Mouse (Mus musculus): ENCODE data around the gene Sccpdh.

DNA sequence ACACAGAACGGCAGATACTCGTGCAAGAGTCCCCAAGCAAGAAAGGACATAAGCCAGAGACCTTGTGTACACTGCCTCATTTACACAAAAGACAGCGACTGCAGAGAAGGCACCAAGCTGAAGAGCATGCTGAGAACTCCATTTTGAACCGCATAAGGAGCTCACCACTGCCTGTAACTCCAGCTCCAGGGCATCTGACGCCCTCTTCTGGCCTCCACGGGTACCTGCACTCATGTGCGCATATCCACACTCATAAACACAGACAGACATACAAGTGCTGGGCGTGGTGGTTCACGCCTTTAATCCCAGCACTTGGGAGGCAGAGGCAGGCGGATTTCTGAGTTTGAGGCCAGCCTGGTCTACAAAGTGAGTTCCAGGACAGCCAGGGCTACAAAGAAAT, 60.7 kb downstream of the Sccpdh start:
- TF ChIP-seq CTCF (IDR thresholded peaks at IDR 0.05; ENCODE audit: extremely low read depth, insufficient read length, insufficient replicate concordance, low read depth, low read length) = no peak
- TF ChIP-seq POLR2A (IDR thresholded peaks at IDR 0.05; ENCODE audit: low read depth, low read length) = no peak
